Mouse (Mus musculus) 3134 (cell line): ENCODE measurements around the gene Adtrp.

Experiments
- DNase-seq: peaks from one replicate; pipeline ENCODE4 v3.0.0-alpha.2; 2011; ENCODE audit warnings: low spot score; ENCODE audit not compliant: insufficient read length; ENCODE audit errors: extremely low read depth

Gene Adtrp

DNA sequence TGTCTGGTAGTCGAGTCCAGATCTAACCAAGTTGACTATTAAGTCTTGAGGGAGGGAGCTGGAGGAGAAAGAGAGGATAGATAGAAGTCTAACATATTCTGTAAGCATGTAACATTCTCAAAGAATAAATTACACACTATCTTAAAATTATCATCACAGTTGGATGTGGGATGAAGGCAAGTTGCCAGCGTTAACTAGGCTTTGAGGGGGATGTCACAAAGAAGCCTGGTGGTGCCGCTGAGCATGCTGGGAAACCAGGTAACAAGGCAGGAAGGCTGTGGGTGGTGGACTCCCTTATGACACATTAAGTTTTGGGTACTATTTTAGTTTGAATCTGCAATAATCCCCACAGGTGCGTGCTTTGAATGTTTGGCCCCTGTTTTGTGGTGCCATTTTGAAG is 129.4 kb downstream of the Adtrp start:
- DNase-seq, result no peak
